Mouse (Mus musculus): ENCODE data around the gene Ivl. TPM values are rescaled to one million over a fixed set of nuclear protein-coding genes. Genes with fewer than 3 reads are reported as not detected.

Gene Ivl
- polyA plus RNA-seq, 1 experiment, result not detected

DNA sequence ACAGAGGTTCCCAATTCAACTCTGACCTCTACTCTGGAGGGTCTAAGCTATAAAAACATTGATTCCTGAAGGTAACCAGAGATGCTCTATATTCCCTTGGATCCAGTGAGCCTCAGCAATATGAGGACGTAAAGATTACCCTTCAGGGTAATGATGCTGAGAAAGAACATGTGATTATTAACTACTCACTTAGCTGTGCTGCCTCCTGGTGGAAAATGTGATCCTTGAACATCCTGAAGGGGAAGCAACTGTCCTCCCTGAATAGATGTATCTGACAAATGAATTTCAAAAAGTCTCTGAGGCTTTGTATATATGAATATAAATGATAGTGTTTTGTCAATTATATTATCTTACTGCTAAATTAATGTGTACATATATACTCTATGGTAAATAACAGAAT is 26.9 kb upstream of the Ivl start:
- no peak overlapping the region for H3K4me2 ChIP-seq (ENCODE audit: low read depth)
- no peaks in the 10 kb centered on the region for H3K36me3 ChIP-seq (ENCODE audit: control insufficient read depth, insufficient read depth)
- H3K4me3 ChIP-seq, result no peak overlapping the region
- no peaks in the 10 kb centered on the region for H3K79me2 ChIP-seq (ENCODE audit: control insufficient read depth, insufficient read depth)
- H3ac ChIP-seq (ENCODE audit: control insufficient read depth, insufficient read length), result no peak overlapping the region
- TF ChIP-seq MAX (IDR thresholded peaks at IDR 0.05; ENCODE audit: low read depth), result no peak
- no peak for TF ChIP-seq MYOD1 (IDR thresholded peaks at IDR 0.05; ENCODE audit: control insufficient read depth in 1 of 3, insufficient read length in 2 of 3, low read depth in 2 of 3)
- no peak for TF ChIP-seq SRF (IDR thresholded peaks at IDR 0.05; ENCODE audit: control insufficient read depth, insufficient read length, low read depth)
- no peak for TF ChIP-seq TCF12 (IDR thresholded peaks at IDR 0.05; ENCODE audit: insufficient read depth, poor library complexity, severe bottlenecking)
- TF ChIP-seq USF1 (IDR thresholded peaks at IDR 0.05; ENCODE audit: low read depth), result no peak
- no peak for TF ChIP-seq TCF3 (IDR thresholded peaks at IDR 0.05; ENCODE audit: insufficient read length, low read depth)
- no peak for TF ChIP-seq MYOG (IDR thresholded peaks at IDR 0.05; ENCODE audit: control insufficient read depth in 1 of 3, insufficient read depth in 1 of 3, insufficient read length in 2 of 3, low read depth in 2 of 3)
- H3K27me3 ChIP-seq (ENCODE audit: control insufficient read depth, insufficient read depth, insufficient read length), result no peaks in the 10 kb centered on the region

- no peak overlapping the region for H3ac ChIP-seq (ENCODE audit: control insufficient read depth, insufficient read length)
- no peaks in the 10 kb centered on the region for H3K79me2 ChIP-seq (ENCODE audit: control insufficient read depth, insufficient read depth)
- no peak overlapping the region for H3K4me2 ChIP-seq (ENCODE audit: low read depth)
- no peaks in the 10 kb centered on the region for H3K36me3 ChIP-seq (ENCODE audit: control insufficient read depth, insufficient read depth)
- TF ChIP-seq TCF12 (IDR thresholded peaks at IDR 0.05; ENCODE audit: insufficient read depth, poor library complexity, severe bottlenecking) (no peak), POLR2A (IDR thresholded peaks at IDR 0.05; ENCODE audit: insufficient read length, low read depth) (no peak), CEBPB (IDR thresholded peaks at IDR 0.05; ENCODE audit: insufficient read depth, poor library complexity, severe bottlenecking) (no peak), MYOD1 (IDR thresholded peaks at IDR 0.05; ENCODE audit: control insufficient read depth in 1 of 3, insufficient read length in 2 of 3, low read depth in 2 of 3) (no peak), E2F4 (IDR thresholded peaks at IDR 0.05; ENCODE audit: insufficient read depth) (no peak)
- H3K4me3 ChIP-seq, result no peak overlapping the region
- H3K27me3 ChIP-seq (ENCODE audit: control insufficient read depth, insufficient read depth, insufficient read length), result no peaks in the 10 kb centered on the region
Observed at GRCm38 (mm10) chr3:92599973-92600372, 26.4 kb upstream of the Ivl start.

- no peak overlapping the region for H3K4me3 ChIP-seq
- H3K27me3 ChIP-seq (ENCODE audit: control insufficient read depth, insufficient read depth, insufficient read length), result no peaks in the 10 kb centered on the region
- TF ChIP-seq TCF12 (IDR thresholded peaks at IDR 0.05; ENCODE audit: insufficient read depth, poor library complexity, severe bottlenecking), result no peak
- no peak for TF ChIP-seq REST (IDR thresholded peaks at IDR 0.05; ENCODE audit: insufficient read depth, insufficient read length)
- no peak for TF ChIP-seq MYOD1 (IDR thresholded peaks at IDR 0.05; ENCODE audit: control insufficient read depth in 1 of 3, insufficient read length in 2 of 3, low read depth in 2 of 3)
- no peak for TF ChIP-seq POLR2AphosphoS2 (IDR thresholded peaks at IDR 0.05; ENCODE audit: insufficient read length, low read depth)
- no peak for TF ChIP-seq USF1 (IDR thresholded peaks at IDR 0.05; ENCODE audit: low read depth)
- no peak for TF ChIP-seq TCF3 (IDR thresholded peaks at IDR 0.05; ENCODE audit: insufficient read length, low read depth)
- no peak for TF ChIP-seq E2F4 (IDR thresholded peaks at IDR 0.05; ENCODE audit: insufficient read depth)
- TF ChIP-seq POLR2A (IDR thresholded peaks at IDR 0.05; ENCODE audit: insufficient read length, low read depth), result no peak
- no peak for TF ChIP-seq CEBPB (IDR thresholded peaks at IDR 0.05; ENCODE audit: insufficient read depth, poor library complexity, severe bottlenecking)
- no peak for TF ChIP-seq MAX (IDR thresholded peaks at IDR 0.05; ENCODE audit: low read depth)
- no peak for TF ChIP-seq MYOG (IDR thresholded peaks at IDR 0.05; ENCODE audit: control insufficient read depth in 1 of 3, insufficient read depth in 1 of 3, insufficient read length in 2 of 3, low read depth in 2 of 3)
- TF ChIP-seq SRF (IDR thresholded peaks at IDR 0.05; ENCODE audit: control insufficient read depth, insufficient read length, low read depth), result no peak
- no peak overlapping the region for H3ac ChIP-seq (ENCODE audit: control insufficient read depth, insufficient read length)
- H3K36me3 ChIP-seq (ENCODE audit: control insufficient read depth, insufficient read depth), result no peaks in the 10 kb centered on the region
- no peak overlapping the region for H3K4me2 ChIP-seq (ENCODE audit: low read depth)
- no peaks in the 10 kb centered on the region for H3K79me2 ChIP-seq (ENCODE audit: control insufficient read depth, insufficient read depth)
Observed at GRCm38 (mm10) chr3:92598429-92598828, 24.9 kb upstream of the Ivl start.

- H3K79me2 ChIP-seq (ENCODE audit: control insufficient read depth, insufficient read depth), result no peaks in the 10 kb centered on the region
- no peak within 1 kb of the TSS for H3K4me3 ChIP-seq
- no peak within 1 kb of the TSS for H3ac ChIP-seq (ENCODE audit: control insufficient read depth, insufficient read length)
- no peaks in the 10 kb centered on the region for H3K27me3 ChIP-seq (ENCODE audit: control insufficient read depth, insufficient read depth, insufficient read length)
- H3K4me2 ChIP-seq (ENCODE audit: low read depth), result no peak within 1 kb of the TSS
- H3K36me3 ChIP-seq (ENCODE audit: control insufficient read depth, insufficient read depth), result no peaks in the 10 kb centered on the region
- TF ChIP-seq MYOG (IDR thresholded peaks at IDR 0.05; ENCODE audit: control insufficient read depth in 1 of 3, insufficient read depth in 1 of 3, insufficient read length in 2 of 3, low read depth in 2 of 3) (no peak), REST (IDR thresholded peaks at IDR 0.05; ENCODE audit: insufficient read depth, insufficient read length) (no peak), TCF3 (IDR thresholded peaks at IDR 0.05; ENCODE audit: insufficient read length, low read depth) (no peak), USF1 (IDR thresholded peaks at IDR 0.05; ENCODE audit: low read depth) (no peak), MYOD1 (IDR thresholded peaks at IDR 0.05; ENCODE audit: control insufficient read depth in 1 of 3, insufficient read length in 2 of 3, low read depth in 2 of 3) (no peak), POLR2AphosphoS2 (IDR thresholded peaks at IDR 0.05; ENCODE audit: insufficient read length, low read depth) (no peak), TCF12 (IDR thresholded peaks at IDR 0.05; ENCODE audit: insufficient read depth, poor library complexity, severe bottlenecking) (no peak), SRF (IDR thresholded peaks at IDR 0.05; ENCODE audit: control insufficient read depth, insufficient read length, low read depth) (no peak), MAX (IDR thresholded peaks at IDR 0.05; ENCODE audit: low read depth) (no peak), E2F4 (IDR thresholded peaks at IDR 0.05; ENCODE audit: insufficient read depth) (no peak), CEBPB (IDR thresholded peaks at IDR 0.05; ENCODE audit: insufficient read depth, poor library complexity, severe bottlenecking) (no peak), POLR2A (IDR thresholded peaks at IDR 0.05; ENCODE audit: insufficient read length, low read depth) (no peak)
Observed at GRCm38 (mm10) chr3:92588858-92589257, 15.3 kb upstream of the Ivl start, which contains the start of gene Smcp. Smcp (minus strand) TSS chr3:92588997.

DNA sequence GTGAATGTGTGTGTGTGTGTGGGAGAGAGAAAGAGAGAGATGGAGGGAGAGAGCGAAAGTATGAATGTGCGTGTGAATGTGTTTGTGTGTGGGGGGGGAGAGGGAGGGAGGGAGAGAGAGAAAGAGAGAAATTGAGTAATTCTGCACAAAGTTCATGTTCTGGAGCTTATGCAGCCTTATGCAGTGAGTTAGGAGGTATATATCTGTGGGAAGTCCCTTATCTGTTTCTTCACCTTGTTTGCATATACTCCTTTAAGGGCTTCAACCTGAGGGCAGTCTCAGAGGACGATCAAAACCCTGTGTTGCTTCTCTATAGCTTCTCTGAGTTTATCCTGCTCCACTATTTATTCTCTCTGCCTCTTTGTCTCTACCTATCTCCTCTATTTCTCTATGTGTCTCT is 13.7 kb upstream of the Ivl start:
- H3K79me2 ChIP-seq (ENCODE audit: control insufficient read depth, insufficient read depth), result no peaks in the 10 kb centered on the region
- no peaks in the 10 kb centered on the region for H3K27me3 ChIP-seq (ENCODE audit: control insufficient read depth, insufficient read depth, insufficient read length)
- H3K4me2 ChIP-seq (ENCODE audit: low read depth), result no peak overlapping the region
- H3ac ChIP-seq (ENCODE audit: control insufficient read depth, insufficient read length), result no peak overlapping the region
- no peaks in the 10 kb centered on the region for H3K36me3 ChIP-seq (ENCODE audit: control insufficient read depth, insufficient read depth)
- no peak overlapping the region for H3K4me3 ChIP-seq
- TF ChIP-seq POLR2A (IDR thresholded peaks at IDR 0.05; ENCODE audit: insufficient read length, low read depth) (no peak), E2F4 (IDR thresholded peaks at IDR 0.05; ENCODE audit: insufficient read depth) (no peak), MAX (IDR thresholded peaks at IDR 0.05; ENCODE audit: low read depth) (no peak), MYOD1 (IDR thresholded peaks at IDR 0.05; ENCODE audit: control insufficient read depth in 1 of 3, insufficient read length in 2 of 3, low read depth in 2 of 3) (no peak), CEBPB (IDR thresholded peaks at IDR 0.05; ENCODE audit: insufficient read depth, poor library complexity, severe bottlenecking) (no peak), SRF (IDR thresholded peaks at IDR 0.05; ENCODE audit: control insufficient read depth, insufficient read length, low read depth) (no peak), REST (IDR thresholded peaks at IDR 0.05; ENCODE audit: insufficient read depth, insufficient read length) (no peak)

All from myocyte (in vitro differentiated cells).